Mouse (Mus musculus) fibroblast of lung, adult 2 months (primary cell): ENCODE data around the gene Gm3435.
"Not testable (repeated sequence)": the region's sequence is repeated elsewhere in the genome, so short reads cannot be mapped to it uniquely, and the experiment has no call there.

Experiments
- DNase-seq: peaks from one replicate; pipeline ENCODE4 v3.0.0-alpha.2; 2011; ENCODE audit warnings: low read depth

Gene Gm3435

DNA sequence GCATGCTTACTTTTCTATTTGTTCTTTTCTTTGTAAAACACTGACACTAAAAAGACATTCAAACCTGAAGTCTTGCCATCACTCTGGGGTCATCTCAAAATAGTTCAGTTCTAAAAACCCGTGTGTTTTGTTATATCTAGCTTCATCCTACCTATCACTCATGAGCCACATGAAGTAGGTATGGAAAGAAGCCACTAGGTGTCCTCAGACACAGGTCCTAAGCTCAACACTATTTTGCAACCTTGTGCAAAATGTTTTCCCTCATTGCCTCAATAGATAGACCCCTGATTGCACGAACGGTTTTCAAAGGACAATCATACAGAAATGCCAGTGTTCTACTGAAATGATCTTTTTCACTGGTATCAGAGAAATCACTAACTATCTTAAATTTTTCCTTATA lies 30.5 kb downstream of the Gm3435 start:
- DNase-seq: not testable (repeated sequence)

DNA sequence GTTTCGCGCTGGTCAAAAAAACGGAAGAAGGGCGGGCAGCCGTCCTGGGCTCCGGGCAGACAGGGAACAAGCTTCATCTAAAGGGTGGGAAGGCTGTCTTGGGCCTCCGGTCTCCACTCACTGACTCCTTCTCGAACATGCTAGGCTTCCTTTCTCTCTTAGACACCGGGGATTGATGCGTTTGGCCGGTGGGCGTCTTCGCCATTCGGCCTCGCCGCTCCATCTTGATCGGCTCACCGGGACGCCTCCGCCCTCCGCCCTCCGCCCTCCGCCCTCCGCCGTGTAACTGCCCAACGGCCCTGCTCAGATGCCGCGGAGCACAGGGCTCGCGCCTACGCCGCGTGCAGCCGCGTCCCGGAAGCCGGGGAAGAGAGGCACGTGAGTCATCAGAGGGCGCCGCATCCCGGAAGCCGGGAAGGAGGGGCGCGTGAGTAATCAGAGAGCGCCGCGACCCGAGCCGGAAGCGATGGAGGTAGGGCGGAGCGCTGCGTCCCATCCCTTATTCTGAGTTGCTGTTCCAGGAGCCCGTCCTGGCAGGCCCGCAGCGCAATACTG lies 31.3 kb downstream of the Gm3435 start, which contains the start of the genes Ermard, Tcte3 and Gm3448:
TSS of gene Ermard (plus strand) at position 34 of the 555 bp plus-strand sequence.
TSS of gene Tcte3 (minus strand) at position 314 of the 555 bp plus-strand sequence.
TSS of gene Gm3448 (minus strand) at position 363 of the 555 bp plus-strand sequence.
- DNase-seq: not testable (repeated sequence)

DNA sequence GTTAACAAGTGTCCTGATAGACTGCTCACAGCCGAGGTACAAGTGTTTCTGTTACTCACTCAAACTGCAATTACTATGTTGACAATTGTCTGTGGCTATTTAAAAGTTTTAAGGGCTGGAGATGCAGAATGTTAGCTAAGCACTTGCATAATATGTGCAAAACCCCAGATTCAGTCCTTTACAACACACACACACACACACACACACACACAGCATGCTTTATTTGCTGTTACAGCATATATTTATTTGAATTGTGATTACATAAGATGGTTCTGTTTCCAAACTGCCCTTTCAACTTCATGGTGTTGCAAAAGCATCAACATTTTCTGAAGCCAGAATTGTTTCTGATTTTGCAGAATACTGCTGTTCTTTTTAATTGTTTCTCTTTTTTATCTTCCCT lies 40.4 kb downstream of the Gm3435 start:
- DNase-seq: not testable (repeated sequence)

DNA sequence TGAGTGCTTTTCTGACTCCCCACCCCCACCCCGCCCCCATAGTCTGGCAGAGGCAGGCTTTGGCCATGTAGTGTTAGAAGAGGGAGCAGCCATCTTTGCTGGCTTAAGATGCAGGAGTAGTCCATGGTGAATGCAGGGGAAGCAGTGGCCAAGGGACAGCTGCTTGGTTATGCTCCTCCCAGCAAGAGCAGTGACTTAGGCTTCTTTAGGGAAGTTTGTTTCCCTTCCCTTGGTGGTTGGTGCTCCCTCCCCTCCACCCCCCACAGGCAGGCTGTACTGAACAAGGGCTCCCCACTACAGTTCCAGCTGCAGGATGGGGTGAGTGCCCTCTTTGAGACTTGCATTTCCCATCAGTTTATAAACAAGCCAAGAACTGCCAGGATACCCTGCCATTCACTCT lies 42.8 kb downstream of the Gm3435 start:
- DNase-seq: not testable (repeated sequence)

DNA sequence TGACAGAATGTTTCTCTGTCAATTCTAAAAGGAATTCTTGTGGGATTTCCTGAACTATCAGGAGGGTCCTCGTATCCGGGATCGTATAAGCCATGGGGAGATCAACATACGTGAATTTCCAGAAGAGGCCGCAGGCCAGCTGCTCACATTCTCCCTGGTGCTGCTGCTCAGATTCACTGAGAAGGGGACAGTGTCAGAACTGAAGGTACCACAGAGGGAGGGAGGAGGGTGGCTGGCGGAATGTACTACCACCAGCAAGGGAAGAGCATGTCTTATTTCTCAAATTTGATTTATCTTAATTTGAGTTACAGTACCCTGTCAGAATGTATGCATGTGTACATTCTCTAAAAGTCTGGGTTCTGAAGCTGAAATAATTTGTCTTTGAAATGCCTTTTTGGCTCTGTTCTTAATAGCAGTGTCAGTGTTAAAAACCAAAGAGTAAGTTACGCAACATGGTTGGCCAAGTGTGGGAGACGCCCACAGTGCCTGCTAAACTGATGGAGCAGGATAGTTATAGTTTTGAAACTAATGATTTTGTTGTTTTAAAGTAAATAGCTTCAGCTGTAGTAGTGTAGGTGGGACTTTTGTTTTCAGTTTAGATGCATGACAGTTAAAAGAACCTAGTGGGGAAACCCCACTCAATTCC lies 43.3 kb downstream of the Gm3435 start:
- not testable (repeated sequence) for DNase-seq

DNA sequence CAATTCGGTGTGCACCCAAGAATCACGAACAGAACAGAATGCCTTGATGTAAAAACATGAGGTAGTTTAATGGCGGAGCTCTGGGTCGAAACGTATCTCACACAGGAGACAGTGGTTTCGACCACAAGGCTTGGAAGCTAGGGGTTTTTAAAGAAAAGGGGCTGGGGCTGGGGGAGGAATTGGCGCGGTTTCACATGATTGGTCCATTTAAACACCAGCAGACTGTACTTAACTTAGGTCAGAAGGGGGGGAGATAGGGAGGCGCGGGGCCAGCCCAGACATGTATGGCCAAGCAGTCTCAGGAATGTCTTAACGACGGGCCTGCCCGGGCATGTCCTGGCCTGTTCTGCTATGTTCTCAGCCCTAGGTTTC lies 43.8 kb downstream of the Gm3435 start:
- DNase-seq: not testable (repeated sequence)

DNA sequence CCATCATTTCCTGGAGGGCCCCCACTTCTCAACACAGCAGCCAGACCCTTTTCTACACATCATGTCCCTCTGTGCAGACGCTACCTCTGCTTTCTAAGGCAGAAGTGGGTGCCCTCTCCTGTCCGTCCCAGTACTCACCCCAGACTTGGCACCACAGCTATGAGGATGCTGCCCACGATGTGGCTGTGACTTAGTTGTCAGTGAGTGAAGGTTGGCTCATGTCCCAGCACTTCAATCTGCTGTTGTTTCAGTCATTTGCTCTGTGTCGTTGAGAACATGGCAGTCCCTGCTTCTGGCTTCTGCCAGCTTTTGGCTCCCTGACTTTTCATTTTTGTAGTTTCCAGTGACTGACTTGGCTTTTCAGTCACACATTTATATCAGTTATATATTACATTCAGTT lies 45.9 kb downstream of the Gm3435 start:
- DNase-seq: no peak

DNA sequence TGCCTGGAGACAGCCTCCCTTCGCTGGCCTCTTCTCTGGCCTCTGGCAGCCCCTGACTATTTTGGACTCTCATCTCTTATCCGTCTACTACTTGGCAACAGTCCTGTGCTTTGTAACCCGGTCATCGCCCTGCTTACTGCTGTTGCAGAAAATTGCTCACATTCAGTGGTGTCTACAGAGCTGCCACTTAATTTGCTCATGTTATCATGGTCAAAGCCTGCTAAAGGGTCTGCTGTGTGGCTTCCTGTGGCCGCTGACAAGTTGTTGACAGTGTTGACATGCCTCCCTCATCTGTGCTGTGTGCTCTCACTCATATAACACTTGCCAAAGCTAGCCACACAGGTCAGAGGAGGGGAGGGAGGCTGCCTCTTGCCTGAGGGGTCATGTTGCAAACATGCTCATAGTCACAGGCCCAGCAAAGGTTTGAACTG lies 48.2 kb downstream of the Gm3435 start:
- DNase-seq: no peak

DNA sequence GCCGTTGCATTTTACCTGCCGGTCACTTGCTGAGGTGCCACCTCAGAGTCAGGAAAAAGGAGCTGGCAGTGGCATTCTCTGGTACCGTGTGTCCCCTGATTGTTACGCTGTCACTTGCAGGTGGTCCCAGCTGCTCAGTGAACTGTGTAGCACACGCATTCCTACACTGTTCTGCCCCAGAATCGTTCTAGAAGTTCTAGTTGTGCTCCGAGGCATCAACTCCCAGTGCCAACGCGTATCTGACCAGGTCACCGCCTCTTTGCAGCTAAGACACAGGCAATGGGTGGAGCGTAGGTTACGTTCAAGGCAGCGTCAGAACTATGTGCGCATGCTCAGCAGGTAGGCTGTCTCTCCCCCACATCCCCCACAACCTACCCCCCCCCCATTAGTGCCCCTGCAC lies 49.7 kb downstream of the Gm3435 start:
- DNase-seq: no peak

DNA sequence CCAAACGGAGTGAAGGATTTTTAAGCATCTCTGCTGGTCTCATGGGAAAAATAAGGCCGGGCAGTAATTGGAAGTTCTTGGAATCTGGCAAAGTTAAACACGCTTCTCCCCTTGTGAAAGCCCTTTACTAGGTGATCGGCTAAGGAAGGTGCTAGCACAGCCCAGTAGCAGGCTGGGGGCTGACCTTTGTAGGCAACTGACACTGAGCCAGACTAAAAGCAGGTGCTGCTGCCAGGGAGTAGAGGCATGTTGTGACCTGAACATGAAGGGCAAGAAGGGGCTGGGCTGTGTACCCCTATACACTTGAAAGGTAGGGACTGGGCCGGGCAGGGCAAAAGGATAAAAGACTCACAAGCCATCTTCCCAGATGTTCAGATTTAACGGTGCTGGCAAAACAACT lies 50.4 kb downstream of the Gm3435 start:
- DNase-seq: no peak

DNA sequence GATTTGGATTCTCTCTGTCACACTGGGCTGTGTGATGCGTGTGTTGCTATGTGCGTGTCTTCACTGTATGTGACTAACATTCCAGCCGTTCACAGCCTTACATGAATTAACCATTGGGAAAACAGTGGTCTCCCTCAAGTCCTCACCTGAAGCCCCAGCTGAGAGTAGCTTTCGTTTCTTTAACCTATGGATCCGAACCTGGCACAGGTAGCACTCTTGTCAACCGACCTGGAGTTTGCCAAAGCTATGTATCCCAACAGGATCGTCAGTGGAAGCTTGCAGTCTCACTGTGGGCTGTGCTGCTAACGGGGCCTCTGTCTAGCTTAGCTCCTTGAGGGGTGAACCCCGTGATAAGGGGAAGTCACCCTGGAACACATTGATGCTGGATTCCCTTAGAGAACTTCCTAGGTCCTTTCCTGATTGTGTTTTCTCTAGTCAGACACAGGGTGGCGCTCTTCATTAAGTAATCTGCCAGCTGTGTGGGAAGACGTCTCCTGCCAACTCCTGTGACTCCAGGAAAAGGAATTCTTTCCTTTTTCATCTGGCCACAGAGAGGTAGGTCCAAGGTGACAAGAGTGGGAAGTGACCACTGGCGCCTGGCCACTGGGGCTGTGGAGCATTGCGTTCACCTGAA lies 55.5 kb downstream of the Gm3435 start:
- DNase-seq: peak; percentile 61

DNA sequence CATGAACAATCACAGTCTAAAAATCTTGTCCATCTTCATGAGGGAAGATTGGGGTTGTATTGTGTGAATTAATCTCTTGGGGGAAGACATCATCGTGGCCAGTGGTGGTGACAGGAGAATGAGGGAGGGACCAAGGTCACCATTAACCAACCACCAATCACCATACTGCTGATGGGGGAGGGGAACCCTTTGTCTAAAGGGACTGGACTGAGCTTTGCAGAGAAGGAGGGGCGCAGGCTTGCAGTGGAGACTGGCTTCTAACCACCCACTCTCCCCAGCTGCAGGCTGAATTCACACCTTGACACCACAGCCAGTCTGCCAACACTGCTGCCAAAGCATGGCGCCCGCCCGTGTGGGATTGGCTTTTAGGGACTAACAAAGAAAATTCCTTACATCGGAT lies 56.1 kb downstream of the Gm3435 start:
- no peak for DNase-seq

DNA sequence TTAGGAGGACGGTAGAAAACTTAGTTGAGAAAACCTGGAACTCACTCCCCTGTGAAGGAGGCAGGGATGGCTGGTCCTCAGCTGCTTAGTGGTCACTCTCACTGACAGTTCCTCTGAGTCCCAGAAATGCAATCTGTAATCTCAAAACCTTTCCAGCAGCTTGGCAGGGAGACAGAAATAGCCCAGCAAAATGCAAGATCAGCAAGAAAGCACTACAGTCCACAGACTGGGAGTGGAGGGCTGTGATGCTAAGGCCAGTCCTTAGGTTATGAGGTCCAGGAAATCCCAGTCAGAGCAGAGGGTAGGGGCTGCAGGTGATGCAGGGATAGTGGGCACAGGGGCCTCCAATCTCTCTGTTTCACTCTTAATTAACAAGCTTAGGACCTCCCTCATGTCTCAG lies 56.9 kb downstream of the Gm3435 start:
- DNase-seq: no peak

DNA sequence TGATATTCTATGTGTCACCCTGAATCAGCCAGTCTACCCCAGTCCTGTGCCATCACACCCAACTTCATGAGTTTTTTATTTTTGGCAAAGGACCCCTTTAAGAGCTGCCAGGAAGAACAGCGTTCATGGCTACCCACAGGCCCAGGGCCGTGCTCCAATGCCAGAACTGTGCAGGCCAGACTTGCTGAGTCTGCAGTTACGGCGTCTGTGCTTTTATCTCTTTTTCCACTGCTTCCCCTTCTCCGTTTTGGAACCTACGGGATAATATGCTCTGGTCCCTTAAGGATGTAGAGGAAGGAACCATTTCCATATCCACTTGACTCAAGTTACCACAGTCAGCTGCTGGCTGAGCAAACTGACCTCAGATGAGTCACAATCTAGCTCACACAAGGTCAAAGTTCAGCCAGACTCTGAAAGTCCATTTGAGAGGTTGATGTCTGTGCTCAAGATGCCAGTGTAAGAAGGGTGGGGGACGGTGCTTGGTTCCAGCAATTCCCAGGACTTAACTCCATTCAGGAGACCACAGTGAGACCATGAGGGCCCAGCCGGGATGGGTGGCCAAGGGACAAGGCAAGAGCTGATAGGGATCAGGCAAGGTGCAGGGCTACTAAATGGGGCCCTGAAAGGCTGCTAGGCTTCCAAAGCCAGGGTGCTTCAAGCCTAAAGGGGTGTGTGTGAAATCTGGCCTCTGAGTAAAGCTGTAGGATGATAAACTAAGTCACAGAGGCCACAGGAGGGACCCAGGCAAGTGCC lies 58.2 kb downstream of the Gm3435 start:
- DNase-seq: peak; percentile 37

DNA sequence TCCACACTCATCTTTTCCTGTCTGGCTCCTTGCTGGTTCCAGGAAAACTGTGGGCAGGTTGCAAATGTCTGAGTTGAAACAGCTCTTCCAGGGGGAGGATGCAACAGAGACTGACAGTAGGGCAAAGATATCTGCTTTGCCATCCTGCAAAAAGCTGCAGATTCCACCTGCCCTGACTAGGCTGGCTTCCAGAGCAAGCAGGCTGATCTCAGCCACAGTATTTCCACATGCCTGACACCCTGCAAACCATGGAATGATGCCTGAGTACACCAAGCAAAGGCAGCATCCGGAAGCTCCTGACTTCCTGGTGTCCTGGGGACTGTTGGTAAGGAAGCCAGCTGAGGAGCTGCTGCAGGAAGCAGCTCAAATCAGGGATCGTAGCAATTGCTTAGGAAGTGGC lies 59.1 kb downstream of the Gm3435 start:
- DNase-seq: no peak
